Mouse (Mus musculus): ENCODE results near the gene Fam160a2.

Gene Fam160a2

GRCm38 (mm10) chr7:105399935-105400624 lies at the start of gene Fam160a2:
TSS of gene Fam160a2 (minus strand) at chr7:105400054.
- DNase-seq (ENCODE audit: low spot score): peak; percentile 99

- no peak for DNase-seq (ENCODE audit: low spot score)
Observed at GRCm38 (mm10) chr7:105445076-105445475, 45.2 kb upstream of the Fam160a2 start.

- DNase-seq (ENCODE audit: low spot score): no peak
Observed at GRCm38 (mm10) chr7:105441426-105441825, 41.6 kb upstream of the Fam160a2 start.

GRCm38 (mm10) chr7:105437979-105438772 lies 38.3 kb upstream of the Fam160a2 start:
- DNase-seq (ENCODE audit: low spot score): no peak

- no peak for DNase-seq (ENCODE audit: low spot score)
Observed at GRCm38 (mm10) chr7:105434798-105435197, 34.9 kb upstream of the Fam160a2 start.

- no peak for DNase-seq (ENCODE audit: low spot score)
Observed at GRCm38 (mm10) chr7:105433859-105434258, 34.0 kb upstream of the Fam160a2 start.

- DNase-seq (ENCODE audit: low spot score): no peak
Observed at GRCm38 (mm10) chr7:105432058-105432457, 32.2 kb upstream of the Fam160a2 start.

- DNase-seq (ENCODE audit: low spot score): no peak
Observed at GRCm38 (mm10) chr7:105426051-105426450, 26.2 kb upstream of the Fam160a2 start.

GRCm38 (mm10) chr7:105425424-105426043 lies 25.7 kb upstream of the Fam160a2 start, which contains the start of gene Cckbr:
TSS of gene Cckbr (plus strand) at chr7:105425731.
- DNase-seq (ENCODE audit: low spot score): peak; percentile 40

- DNase-seq (ENCODE audit: low spot score): no peak
Observed at GRCm38 (mm10) chr7:105424368-105424767, 24.5 kb upstream of the Fam160a2 start.

GRCm38 (mm10) chr7:105420903-105421302 lies 21.0 kb upstream of the Fam160a2 start:
- no peak for DNase-seq (ENCODE audit: low spot score)

- no peak for DNase-seq (ENCODE audit: low spot score)
Observed at GRCm38 (mm10) chr7:105418106-105418505, 18.3 kb upstream of the Fam160a2 start.

- DNase-seq (ENCODE audit: low spot score): no peak
Observed at GRCm38 (mm10) chr7:105416529-105416928, 16.7 kb upstream of the Fam160a2 start.

GRCm38 (mm10) chr7:105414385-105414784 lies 14.5 kb upstream of the Fam160a2 start:
- DNase-seq (ENCODE audit: low spot score): no peak

- peak; percentile 58 for DNase-seq (ENCODE audit: low spot score)
Observed at GRCm38 (mm10) chr7:105411874-105412632, 12.2 kb upstream of the Fam160a2 start.

- no peak for DNase-seq (ENCODE audit: low spot score)
Observed at GRCm38 (mm10) chr7:105406322-105406721, 6.5 kb upstream of the Fam160a2 start.

- no peak for DNase-seq (ENCODE audit: low spot score)
Observed at GRCm38 (mm10) chr7:105404268-105404667, 4.4 kb upstream of the Fam160a2 start, which contains the start of gene Cnga4. TSS of gene Cnga4 (plus strand) at chr7:105404568.

GRCm38 (mm10) chr7:105399058-105399934 lies 558 bp downstream of the Fam160a2 start:
- peak; percentile 29 for DNase-seq (ENCODE audit: low spot score)

- no peak for DNase-seq (ENCODE audit: low spot score)
Observed at GRCm38 (mm10) chr7:105396126-105396525, 3.7 kb downstream of the Fam160a2 start.

- no peak for DNase-seq (ENCODE audit: low spot score)
Observed at GRCm38 (mm10) chr7:105395131-105395820, 4.6 kb downstream of the Fam160a2 start.

Measured in embryo, embryonic 10 days (tissue).